Mouse (Mus musculus) forebrain, embryonic 10.5 days (tissue): ENCODE data around the gene Gxylt1. TPM values are rescaled to one million over a fixed set of nuclear protein-coding genes. Genes with fewer than 3 reads are reported as not detected.
A peak's percentile ranks its signal among the peaks of the same experiment; 100 is the strongest.
"Not testable (repeated sequence)": the region's sequence is repeated elsewhere in the genome, so short reads cannot be mapped to it uniquely, and the experiment has no call there.

Source experiments
- DNase-seq: peaks from one replicate; pipeline ENCODE4 v3.0.0-alpha.2; 2017; ENCODE audit warnings: low spot score; ENCODE audit errors: extremely low spot score
- H3K27ac ChIP-seq: fragments of 300-500 bp; sonication (generic); 2 replicates; pipeline ENCODE4 v1.5.1; 2016; ENCODE audit warnings: mild to moderate bottlenecking
- H3K27me3 ChIP-seq: fragments of 300-500 bp; sonication (generic); 2 replicates; pipeline ENCODE4 v1.6.1; 2016; ENCODE audit warnings: mild to moderate bottlenecking; ENCODE audit not compliant: poor library complexity, severe bottlenecking
- H3K36me3 ChIP-seq: fragments of 300-500 bp; sonication (generic); replicated peaks from 2 replicates; pipeline ENCODE4 v1.6.1; 2016; ENCODE audit warnings: mild to moderate bottlenecking, moderate library complexity
- H3K4me1 ChIP-seq: fragments of 300-500 bp; sonication (generic); 2 replicates; pipeline ENCODE4 v1.6.1; 2016
- H3K4me3 ChIP-seq: fragments of 300-500 bp; sonication (generic); 2 replicates; pipeline ENCODE4 v1.5.1; 2016; ENCODE audit warnings: mild to moderate bottlenecking, moderate library complexity
- H3K9me3 ChIP-seq: fragments of 300-500 bp; sonication (generic); 2 replicates; pipeline ENCODE4 v1.6.1; 2016; ENCODE audit warnings: mild to moderate bottlenecking, moderate library complexity
- whole genome bisulfite sequencing: fragments of 180-500 bp; shearing (Covaris S2); methylation state at CpG from one replicate; pipeline ENCODE4 v1.1.7; 2016; 5-methylcytosine and 5-hydroxymethylcytosine counted together
- polyA plus RNA-seq: library from polyadenylated mRNA; unstranded; fragments of >200 nt; fragmentation: Nextera tagmentation; extraction: Ambion mirVana; gene quantifications from 2 replicates; pipeline ENCODE4 v1.2.1, GENCODE M21; 2016

The Gxylt1 gene
- polyA plus RNA-seq, 1 experiment from 2014 or later, result 16.0 TPM

GRCm38 (mm10) chr15:93259933-93260332 lies 15.0 kb downstream of the Gxylt1 start:
- no peak for DNase-seq
- Histone ChIP-seq H3K36me3 (peaks cover 58% of the 10 kb centered on the region), H3K27ac (no peak overlapping the region), H3K4me3 (no peak overlapping the region), H3K9me3 (no peaks in the 10 kb centered on the region), H3K4me1 (peaks cover 4% of the 10 kb centered on the region; the same call in 1 of the 2 replicates), H3K27me3 (no peaks in the 10 kb centered on the region)
- 86% methylated on average over 8 of the region's 8 CpGs for WGBS

GRCm38 (mm10) chr15:93255295-93255694 lies 19.7 kb downstream of the Gxylt1 start:
- Histone ChIP-seq H3K4me1 (peaks cover 7% of the 10 kb centered on the region; the same call in 1 of the 2 replicates), H3K27me3 (no peaks in the 10 kb centered on the region), H3K4me3 (no peak overlapping the region), H3K9me3 (no peaks in the 10 kb centered on the region), H3K36me3 (peaks cover 79% of the 10 kb centered on the region), H3K27ac (no peak overlapping the region)
- DNase-seq, result no peak
- WGBS, result 75% methylated on average over 10 of the region's 10 CpGs

GRCm38 (mm10) chr15:93253172-93253571 lies 21.8 kb downstream of the Gxylt1 start:
- H3K4me3 ChIP-seq, result no peak overlapping the region
- DNase-seq, result no peak
- H3K36me3 ChIP-seq, result peaks cover 81% of the 10 kb centered on the region
- peaks cover 7% of the 10 kb centered on the region; the same call in 1 of the 2 replicates for H3K4me1 ChIP-seq
- H3K9me3 ChIP-seq, result no peaks in the 10 kb centered on the region
- H3K27ac ChIP-seq, result no peak overlapping the region
- 95% methylated on average over 8 of the region's 8 CpGs for WGBS
- H3K27me3 ChIP-seq, result no peaks in the 10 kb centered on the region

GRCm38 (mm10) chr15:93252396-93252795 lies 22.6 kb downstream of the Gxylt1 start:
- peaks cover 79% of the 10 kb centered on the region for H3K36me3 ChIP-seq
- WGBS, result 92% methylated on average over 6 of the region's 6 CpGs

GRCm38 (mm10) chr15:93251553-93252250 lies 23.3 kb downstream of the Gxylt1 start:
- 79% methylated on average over 13 of the region's 13 CpGs for WGBS
- peaks cover 7% of the 10 kb centered on the region; the same call in 1 of the 2 replicates for H3K4me1 ChIP-seq
- no peak overlapping the region for H3K27ac ChIP-seq
- no peak for DNase-seq
- H3K4me3 ChIP-seq, result no peak overlapping the region
- H3K27me3 ChIP-seq, result no peaks in the 10 kb centered on the region
- peaks cover 79% of the 10 kb centered on the region for H3K36me3 ChIP-seq
- no peaks in the 10 kb centered on the region for H3K9me3 ChIP-seq

More at GRCm38 (mm10) chr15:93252396-93252795, 22.6 kb downstream of the Gxylt1 start:
- H3K9me3 ChIP-seq, result no peaks in the 10 kb centered on the region
- H3K4me3 ChIP-seq, result no peak overlapping the region
- H3K27me3 ChIP-seq, result no peaks in the 10 kb centered on the region
- no peak for DNase-seq
- no peak overlapping the region for H3K27ac ChIP-seq
- peaks cover 7% of the 10 kb centered on the region; the same call in 1 of the 2 replicates for H3K4me1 ChIP-seq

- H3K36me3 ChIP-seq, result peaks cover 91% of the 10 kb centered on the region
- no peaks in the 10 kb centered on the region for H3K27me3 ChIP-seq
- 94% methylated on average over 10 of the region's 10 CpGs for WGBS
Measured at GRCm38 (mm10) chr15:93243202-93243601, 31.8 kb downstream of the Gxylt1 start.

GRCm38 (mm10) chr15:93236456-93236855 lies 38.5 kb downstream of the Gxylt1 start:
- not testable (repeated sequence) for H3K27me3 ChIP-seq, H3K4me1 ChIP-seq, DNase-seq, H3K4me3 ChIP-seq, H3K27ac ChIP-seq
- 95% methylated on average over 10 of the region's 10 CpGs for WGBS
- Histone ChIP-seq H3K36me3 (peaks cover 48% of the 10 kb centered on the region), H3K9me3 (peaks cover 19% of the 10 kb centered on the region; the same call in 1 of the 2 replicates)

More at GRCm38 (mm10) chr15:93243202-93243601, 31.8 kb downstream of the Gxylt1 start:
- Histone ChIP-seq H3K4me3 (no peak overlapping the region), H3K27ac (no peak overlapping the region), H3K4me1 (no peaks in the 10 kb centered on the region), H3K9me3 (no peaks in the 10 kb centered on the region)
- no peak for DNase-seq

- Histone ChIP-seq H3K36me3 (no peaks in the 10 kb centered on the region), H3K27me3 (no peaks in the 10 kb centered on the region), H3K4me3 (no peak overlapping the region), H3K9me3 (peaks cover 3% of the 10 kb centered on the region; the same call in 1 of the 2 replicates), H3K27ac (no peak overlapping the region), H3K4me1 (no peaks in the 10 kb centered on the region; the same call in 1 of the 2 replicates)
- DNase-seq, result no peak
- 89% methylated on average over 11 of the region's 11 CpGs for WGBS
Measured at GRCm38 (mm10) chr15:93229028-93229427, 46.0 kb downstream of the Gxylt1 start.

- H3K4me1 ChIP-seq, result no peaks in the 10 kb centered on the region; the same call in 1 of the 2 replicates
- no peak overlapping the region for H3K4me3 ChIP-seq
- no peak for DNase-seq
- H3K36me3 ChIP-seq, result no peaks in the 10 kb centered on the region
- H3K9me3 ChIP-seq, result no peaks in the 10 kb centered on the region
- 89% methylated on average over 10 of the region's 10 CpGs for WGBS
- H3K27ac ChIP-seq, result no peak overlapping the region
- no peaks in the 10 kb centered on the region for H3K27me3 ChIP-seq
Measured at GRCm38 (mm10) chr15:93228375-93228774, 46.6 kb downstream of the Gxylt1 start.

GRCm38 (mm10) chr15:93227764-93228079 lies 47.3 kb downstream of the Gxylt1 start:
- DNase-seq, result peak; percentile 36
- Histone ChIP-seq H3K4me1 (no peaks in the 10 kb centered on the region; the same call in 1 of the 2 replicates), H3K36me3 (no peaks in the 10 kb centered on the region), H3K27ac (no peak overlapping the region), H3K9me3 (no peaks in the 10 kb centered on the region), H3K27me3 (no peaks in the 10 kb centered on the region), H3K4me3 (no peak overlapping the region)
- WGBS, result 28% methylated on average over 6 of the region's 6 CpGs

- H3K36me3 ChIP-seq, result no peaks in the 10 kb centered on the region
- DNase-seq, result no peak
- H3K4me3 ChIP-seq, result no peak overlapping the region
- H3K4me1 ChIP-seq, result no peaks in the 10 kb centered on the region; the same call in 1 of the 2 replicates
- no peaks in the 10 kb centered on the region for H3K9me3 ChIP-seq
- no peak overlapping the region for H3K27ac ChIP-seq
- H3K27me3 ChIP-seq, result no peaks in the 10 kb centered on the region
- 92% methylated on average over 10 of the region's 10 CpGs for WGBS
Measured at GRCm38 (mm10) chr15:93226930-93227763, 47.8 kb downstream of the Gxylt1 start.

- H3K36me3 ChIP-seq, result no peaks in the 10 kb centered on the region
- no peaks in the 10 kb centered on the region for H3K27me3 ChIP-seq
- H3K27ac ChIP-seq, result no peak overlapping the region
- H3K4me1 ChIP-seq, result no peaks in the 10 kb centered on the region; the same call in 1 of the 2 replicates
- 67% methylated on average over 7 of the region's 7 CpGs for WGBS
- no peaks in the 10 kb centered on the region for H3K9me3 ChIP-seq
- no peak overlapping the region for H3K4me3 ChIP-seq
- no peak for DNase-seq
Measured at GRCm38 (mm10) chr15:93222475-93222874, 52.5 kb downstream of the Gxylt1 start.

GRCm38 (mm10) chr15:93212617-93213016 lies 62.4 kb downstream of the Gxylt1 start:
- WGBS, result 94% methylated on average over 9 of the region's 9 CpGs
- Histone ChIP-seq H3K36me3 (no peaks in the 10 kb centered on the region), H3K27ac (no peak overlapping the region), H3K4me1 (no peaks in the 10 kb centered on the region), H3K27me3 (peaks cover 12% of the 10 kb centered on the region; the same call in 1 of the 2 replicates), H3K4me3 (no peak overlapping the region), H3K9me3 (no peaks in the 10 kb centered on the region)
- no peak for DNase-seq
